Mouse (Mus musculus) intestine, embryonic 14.5 days (tissue): ENCODE data around the gene Pdcd10. TPM values are rescaled to one million over a fixed set of nuclear protein-coding genes. Genes with fewer than 3 reads are reported as not detected.

ENCODE experiments used
- ATAC-seq: fragments of 200-750 bp; cut with Nextera tagmentation; replicated peaks from 2 replicates; pipeline ENCODE4 v1.8.0; 2017; ENCODE audit warnings: low read depth, moderate number of reproducible peaks, moderate TSS enrichment, moderate library complexity; ENCODE audit not compliant: low FRiP score, low TSS enrichment
- DNase-seq: peaks from one replicate; pipeline ENCODE4 v3.0.0-alpha.2; 2018; ENCODE audit warnings: low spot score
- H3K27ac ChIP-seq: fragments of 300-500 bp; sonication (generic); 2 replicates; pipeline ENCODE4 v1.5.1; 2014; ENCODE audit warnings: low read depth, mild to moderate bottlenecking, control low read depth
- H3K27me3 ChIP-seq: fragments of 300-500 bp; sonication (generic); replicated peaks from 2 replicates; pipeline ENCODE4 v1.6.1; 2014; ENCODE audit warnings: low read length, control low read depth; ENCODE audit not compliant: control insufficient read depth, insufficient read depth
- H3K36me3 ChIP-seq: fragments of 300-500 bp; sonication (generic); 2 replicates; pipeline ENCODE4 v1.6.1; 2014; ENCODE audit warnings: low read length, control low read depth; ENCODE audit not compliant: control insufficient read depth, insufficient read depth
- H3K4me1 ChIP-seq: fragments of 300-500 bp; sonication (generic); replicated peaks from 2 replicates; pipeline ENCODE4 v1.6.1; 2014; ENCODE audit warnings: low read length, control low read depth, mixed read lengths; ENCODE audit not compliant: control insufficient read depth, insufficient read depth
- H3K4me2 ChIP-seq: fragments of 300-500 bp; sonication (generic); 2 replicates; pipeline ENCODE4 v1.6.1; 2014; ENCODE audit warnings: low read length
- H3K4me3 ChIP-seq: fragments of 300-500 bp; sonication (generic); 2 replicates; pipeline ENCODE4 v1.5.1; 2014; ENCODE audit warnings: low read depth, low read length, control low read depth, mixed read lengths
- H3K9ac ChIP-seq: fragments of 300-500 bp; sonication (generic); 2 replicates; pipeline ENCODE4 v1.6.1; 2014; ENCODE audit warnings: mild to moderate bottlenecking, low read length
- H3K9me3 ChIP-seq: fragments of 300-500 bp; sonication (generic); 2 replicates; pipeline ENCODE4 v1.6.1; 2016; ENCODE audit warnings: low read length, control low read depth; ENCODE audit not compliant: control insufficient read depth
- WGBS: fragments of 180-500 bp; shearing (Covaris S2); extraction: QIAGEN DNeasy Blood & Tissue Kit; methylation state at CpG from one replicate; pipeline ENCODE4 v1.1.7; 2014; 5-methylcytosine and 5-hydroxymethylcytosine counted together
- polyA plus RNA-seq: library from polyadenylated mRNA; unstranded; fragments of >200 nt; fragmentation: Nextera tagmentation; extraction: Ambion mirVana; gene quantifications from 2 replicates; pipeline ENCODE4 v1.2.1, GENCODE M21; 2014

Pdcd10 gene
- polyA plus RNA-seq, result 92.7 and 103 TPM in 2 replicates

DNA sequence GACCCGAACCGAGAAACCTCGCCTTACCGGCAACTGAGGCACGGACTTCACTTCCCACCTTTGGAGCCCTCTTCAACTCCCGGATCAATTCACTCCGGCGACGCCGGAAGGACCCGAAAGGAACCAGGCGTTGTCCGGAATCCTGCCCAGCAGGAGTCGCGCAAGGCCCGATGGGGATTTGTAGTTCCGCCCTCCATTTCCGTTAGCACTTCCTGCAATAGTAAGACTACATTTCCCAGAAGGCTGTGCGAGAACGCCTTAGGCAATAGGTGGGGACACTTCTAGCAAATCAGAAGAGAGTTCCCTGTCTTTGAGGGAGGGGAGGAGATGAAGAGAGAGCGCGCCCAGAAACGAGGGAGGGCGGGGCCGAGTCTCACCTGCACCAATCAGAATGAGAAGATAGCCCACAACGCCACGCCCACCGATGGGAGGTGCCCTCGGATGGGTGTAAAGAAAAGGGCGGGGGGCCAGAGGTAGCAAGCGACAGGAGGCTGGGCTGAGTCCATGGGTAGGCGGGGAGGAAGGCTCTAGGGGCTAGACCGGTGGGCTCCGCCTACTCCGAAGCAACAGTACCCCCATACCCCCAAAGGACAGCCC is at the start of gene Pdcd10:
Pdcd10 (minus strand) TSS at position 162 of the 597 bp plus-strand sequence.
- under 1% methylated on average over 34 of the region's 35 CpGs for WGBS

DNA sequence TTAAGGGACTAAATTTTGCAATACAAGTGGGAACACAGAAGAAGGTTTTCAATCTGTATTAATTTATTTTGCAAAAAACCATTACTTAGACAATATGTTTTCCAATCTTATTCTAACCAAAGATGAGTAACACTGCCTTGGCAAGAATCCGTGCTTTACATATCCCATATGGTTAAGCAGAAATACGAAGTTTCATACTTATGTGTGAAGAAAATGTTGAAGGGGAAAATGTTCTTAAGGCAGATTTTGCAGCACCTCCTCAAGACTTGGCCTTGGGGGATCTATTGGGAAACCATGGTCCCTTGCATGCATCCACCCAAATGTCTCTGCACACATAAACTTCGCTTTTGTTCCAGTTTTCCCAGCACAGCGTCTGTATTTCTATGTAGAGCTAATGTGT is 28.2 kb upstream of the Pdcd10 start:
- Histone ChIP-seq H3K27ac (no peak overlapping the region), H3K4me3 (no peak overlapping the region), H3K27me3 (no peaks in the 10 kb centered on the region), H3K9ac (no peak overlapping the region), H3K36me3 (no peaks in the 10 kb centered on the region), H3K4me2 (no peak overlapping the region), H3K4me1 (no peaks in the 10 kb centered on the region), H3K9me3 (no peaks in the 10 kb centered on the region)
- 89% methylated on average over 4 of the region's 4 CpGs for whole genome bisulfite sequencing
- ATAC-seq (no peak), DNase-seq (no peak)

More for the DNA sequence above, at the start of gene Pdcd10:
- peaks cover 5% of the 10 kb centered on the region for H3K4me1 ChIP-seq
- peak within 1 kb of the TSS; percentile 87 for H3K9ac ChIP-seq
- peak; percentile 99 for DNase-seq
- peak within 1 kb of the TSS; percentile 89 for H3K4me3 ChIP-seq
- ATAC-seq, result peak; percentile 98
- H3K9me3 ChIP-seq, result no peaks in the 10 kb centered on the region
- peak within 1 kb of the TSS; percentile 84 for H3K4me2 ChIP-seq
- peak within 1 kb of the TSS; percentile 82 for H3K27ac ChIP-seq
- H3K36me3 ChIP-seq, result no peaks in the 10 kb centered on the region
- H3K27me3 ChIP-seq, result no peaks in the 10 kb centered on the region

DNA sequence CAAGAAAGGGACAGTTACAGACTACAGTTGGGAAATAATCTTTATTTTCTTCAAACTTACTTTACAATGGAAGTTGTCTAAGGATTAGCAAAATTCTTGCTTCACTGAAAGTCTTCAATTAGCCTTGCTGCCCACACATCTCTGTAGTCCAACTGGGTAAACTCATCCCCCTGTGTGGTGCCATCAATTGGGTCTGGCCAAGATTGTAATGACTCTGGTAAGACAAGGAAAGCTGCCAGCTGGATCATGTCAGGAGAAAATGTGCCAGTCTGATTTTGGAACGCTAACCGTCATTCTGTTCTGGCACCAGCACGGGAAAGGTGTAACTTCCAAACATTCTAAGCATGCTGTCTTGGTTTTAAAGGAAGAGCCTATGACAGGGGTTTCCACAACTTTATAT is 26.6 kb upstream of the Pdcd10 start:
- WGBS, result 87% methylated on average over 3 of the region's 3 CpGs
- Histone ChIP-seq H3K4me2 (no peak overlapping the region), H3K4me3 (no peak overlapping the region), H3K27ac (no peak overlapping the region), H3K4me1 (no peaks in the 10 kb centered on the region), H3K27me3 (no peaks in the 10 kb centered on the region), H3K9me3 (no peaks in the 10 kb centered on the region), H3K36me3 (no peaks in the 10 kb centered on the region), H3K9ac (no peak overlapping the region)
- no peak for ATAC-seq
- no peak for DNase-seq

DNA sequence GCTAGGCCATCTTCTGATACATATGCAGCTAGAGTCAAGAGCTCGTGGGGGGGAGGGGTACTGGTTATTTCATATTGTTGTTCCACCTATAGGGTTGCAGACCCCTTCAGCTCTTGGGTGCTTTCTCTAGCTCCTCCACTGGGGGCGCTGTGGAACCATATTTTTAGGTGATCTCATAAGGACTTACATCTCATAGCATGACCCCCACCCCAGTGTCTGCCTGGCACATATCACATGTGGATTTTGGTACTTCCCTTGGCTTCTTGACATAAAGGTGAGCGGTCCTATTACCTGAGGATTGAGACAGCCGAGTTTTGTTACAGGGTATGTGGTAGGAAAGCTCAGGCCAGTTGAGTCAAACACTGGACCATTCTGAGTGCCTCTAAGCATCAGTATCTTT is 22.7 kb upstream of the Pdcd10 start:
- 52% methylated on average over 4 of the region's 4 CpGs for WGBS
- Histone ChIP-seq H3K4me3 (no peak overlapping the region), H3K4me1 (no peaks in the 10 kb centered on the region), H3K9me3 (no peaks in the 10 kb centered on the region), H3K27me3 (no peaks in the 10 kb centered on the region), H3K27ac (no peak overlapping the region), H3K9ac (no peak overlapping the region), H3K36me3 (no peaks in the 10 kb centered on the region), H3K4me2 (no peak overlapping the region)
- ATAC-seq (no peak), DNase-seq (no peak)

DNA sequence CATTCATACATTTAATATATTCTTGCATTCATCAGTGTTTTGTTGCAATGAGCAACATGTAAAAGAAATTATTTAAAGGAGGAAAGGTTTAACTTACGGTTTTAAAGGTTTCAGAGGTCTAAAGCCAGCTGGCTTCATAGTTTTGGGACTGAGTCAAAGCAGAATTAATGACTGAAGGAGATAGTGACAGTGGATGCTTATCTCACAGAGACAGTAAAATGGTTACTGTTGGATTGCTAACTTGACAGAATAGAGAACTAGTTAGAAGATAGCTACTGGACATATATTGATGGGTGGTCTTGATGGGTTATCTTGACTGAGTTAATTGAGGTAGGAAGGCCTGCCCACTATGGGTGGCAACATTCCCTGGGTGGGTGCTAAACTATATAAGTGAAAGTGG is 18.9 kb upstream of the Pdcd10 start:
- Histone ChIP-seq H3K4me3 (no peak overlapping the region), H3K27me3 (no peaks in the 10 kb centered on the region), H3K4me2 (no peak overlapping the region), H3K4me1 (no peaks in the 10 kb centered on the region), H3K27ac (no peak overlapping the region), H3K36me3 (no peaks in the 10 kb centered on the region), H3K9me3 (no peaks in the 10 kb centered on the region), H3K9ac (no peak overlapping the region)
- ATAC-seq (no peak), DNase-seq (no peak)
- WGBS, result 75% methylated on average over 1 of the region's 1 CpGs

DNA sequence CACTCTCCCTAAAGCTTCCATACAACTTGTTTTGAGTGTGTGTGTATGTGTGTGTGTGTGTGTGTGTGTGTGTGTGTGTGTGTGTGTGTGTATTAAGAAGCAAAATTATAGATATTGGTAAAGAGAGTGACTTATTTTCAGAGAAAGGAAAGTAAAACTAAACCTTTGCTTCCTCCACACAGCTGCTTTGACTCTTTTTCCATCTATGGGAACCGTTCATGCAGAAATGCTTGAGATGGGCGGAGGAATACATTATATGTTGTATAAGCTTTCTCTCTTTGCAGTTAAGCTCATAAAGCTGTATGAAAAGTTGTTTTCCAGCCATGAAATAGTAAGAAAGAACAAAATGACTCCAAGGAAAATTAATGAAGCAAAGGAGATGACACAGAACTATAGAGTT is 17.4 kb upstream of the Pdcd10 start:
- ATAC-seq, result no peak
- H3K27me3 ChIP-seq, result no peaks in the 10 kb centered on the region
- H3K27ac ChIP-seq, result no peak overlapping the region
- no peaks in the 10 kb centered on the region for H3K36me3 ChIP-seq
- no peak overlapping the region for H3K4me2 ChIP-seq
- no peaks in the 10 kb centered on the region for H3K4me1 ChIP-seq
- H3K9me3 ChIP-seq, result no peaks in the 10 kb centered on the region
- H3K4me3 ChIP-seq, result no peak overlapping the region
- DNase-seq, result no peak
- 82% methylated on average over 2 of the region's 2 CpGs for WGBS
- H3K9ac ChIP-seq, result no peak overlapping the region

DNA sequence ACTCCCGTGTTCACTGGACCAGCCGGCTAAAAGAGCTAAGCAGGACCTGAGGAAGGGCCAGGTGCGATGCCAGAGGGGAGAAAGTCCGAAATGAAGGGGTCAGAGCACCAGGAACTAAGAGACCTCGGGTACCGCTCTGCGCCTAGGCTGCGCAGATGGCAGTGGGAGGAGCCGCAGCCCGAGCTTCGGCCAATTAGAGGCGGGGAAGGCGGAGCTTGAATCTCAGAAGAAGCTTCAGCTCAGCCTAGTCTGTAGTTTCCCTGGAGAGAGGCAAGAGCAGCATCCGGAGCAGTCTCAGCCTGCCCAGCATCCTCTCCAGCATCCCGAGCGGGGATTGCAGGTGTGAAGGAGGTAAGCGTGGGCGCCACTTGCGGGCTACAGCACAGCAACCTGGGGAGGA is 636 bp upstream of the Pdcd10 start, which contains the start of gene Serpini1:
Serpini1 (plus strand) TSS at position 256 of the 400 bp plus-strand sequence.
- DNase-seq (no peak), ATAC-seq (peak; percentile 96)
- no peaks in the 10 kb centered on the region for H3K9me3 ChIP-seq
- no peaks in the 10 kb centered on the region for H3K36me3 ChIP-seq
- H3K9ac ChIP-seq, result peak within 1 kb of the TSS; percentile 87
- peak within 1 kb of the TSS; percentile 89 for H3K4me3 ChIP-seq
- no peaks in the 10 kb centered on the region for H3K27me3 ChIP-seq
- peak within 1 kb of the TSS; percentile 82 for H3K27ac ChIP-seq
- peak within 1 kb of the TSS; percentile 84 for H3K4me2 ChIP-seq
- H3K4me1 ChIP-seq, result peaks cover 5% of the 10 kb centered on the region
- WGBS, result under 1% methylated on average over 19 of the region's 19 CpGs

DNA sequence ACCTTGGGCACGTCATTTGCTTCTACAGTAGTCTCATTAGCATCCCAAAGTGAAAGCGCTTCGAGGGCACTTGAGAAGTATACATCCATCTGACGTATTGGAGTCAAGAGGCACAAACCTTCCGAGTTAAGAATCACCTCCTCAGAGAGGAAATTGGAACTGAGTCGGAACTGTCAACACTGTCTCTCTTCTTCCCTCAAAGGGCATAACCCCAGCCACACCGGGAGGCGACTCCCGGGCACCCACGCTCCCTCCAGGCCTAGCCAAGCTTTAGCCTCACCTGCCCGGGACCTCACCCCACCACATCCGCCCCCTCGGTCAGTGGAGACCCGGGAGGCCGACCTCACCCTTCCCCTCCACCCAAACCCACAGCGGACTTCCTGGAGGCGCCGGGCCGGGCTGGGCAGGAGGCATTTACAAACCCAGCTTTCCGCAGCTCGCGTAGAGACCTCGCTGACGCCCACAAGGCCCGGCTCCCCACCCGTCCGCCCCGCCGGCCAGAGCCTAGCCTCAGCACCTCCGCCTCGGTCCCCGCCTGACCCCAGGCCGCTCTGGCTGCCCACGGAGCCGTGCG is 448 bp downstream of the Pdcd10 start:
- WGBS, result under 1% methylated on average over 36 of the region's 36 CpGs
- no peak for DNase-seq
- peak; percentile 55 for ATAC-seq
- Histone ChIP-seq H3K36me3 (no peaks in the 10 kb centered on the region), H3K4me3 (peak overlapping the region; percentile 89), H3K9ac (peak overlapping the region; percentile 87), H3K4me1 (peaks cover 5% of the 10 kb centered on the region), H3K27ac (peak overlapping the region; percentile 82), H3K27me3 (no peaks in the 10 kb centered on the region), H3K4me2 (peak overlapping the region; percentile 84), H3K9me3 (no peaks in the 10 kb centered on the region)

DNA sequence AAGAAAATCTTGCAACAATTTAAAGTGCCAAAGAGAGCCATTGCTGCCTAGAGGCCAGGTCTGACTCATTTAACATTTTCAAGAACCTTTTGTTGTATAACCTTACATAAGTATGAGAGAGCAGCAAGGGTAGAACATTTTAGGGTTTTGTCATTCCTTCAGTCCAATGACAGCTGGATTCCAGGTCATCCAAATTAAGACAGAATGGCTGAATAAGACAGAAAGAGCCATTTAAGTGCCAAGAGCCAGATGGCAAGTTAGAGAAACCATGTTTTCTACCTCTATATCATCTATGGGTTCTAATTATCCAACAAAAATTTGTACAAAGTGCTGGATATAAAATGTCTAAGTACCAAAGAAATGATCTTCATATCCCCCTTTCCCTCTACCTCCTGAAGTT is 5.4 kb downstream of the Pdcd10 start:
- no peak overlapping the region for H3K27ac ChIP-seq
- ATAC-seq (no peak), DNase-seq (no peak)
- no peak overlapping the region for H3K4me2 ChIP-seq
- no peaks in the 10 kb centered on the region for H3K9me3 ChIP-seq
- H3K4me3 ChIP-seq, result no peak overlapping the region
- peaks cover 5% of the 10 kb centered on the region for H3K4me1 ChIP-seq
- no peaks in the 10 kb centered on the region for H3K36me3 ChIP-seq
- no peak overlapping the region for H3K9ac ChIP-seq
- H3K27me3 ChIP-seq, result no peaks in the 10 kb centered on the region
